Mouse (Mus musculus): ENCODE results near the gene Vamp4. TPM values are rescaled to one million over a fixed set of nuclear protein-coding genes. Genes with fewer than 3 reads are reported as not detected.

Vamp4 gene
- 16.8 and 17.3 TPM in 2 replicates for total RNA-seq (2015; ENCODE audit: low replicate concordance)
- total RNA-seq (2017; ENCODE audit: low replicate concordance), result 0.15 and 9.0 TPM in 2 replicates

DNA sequence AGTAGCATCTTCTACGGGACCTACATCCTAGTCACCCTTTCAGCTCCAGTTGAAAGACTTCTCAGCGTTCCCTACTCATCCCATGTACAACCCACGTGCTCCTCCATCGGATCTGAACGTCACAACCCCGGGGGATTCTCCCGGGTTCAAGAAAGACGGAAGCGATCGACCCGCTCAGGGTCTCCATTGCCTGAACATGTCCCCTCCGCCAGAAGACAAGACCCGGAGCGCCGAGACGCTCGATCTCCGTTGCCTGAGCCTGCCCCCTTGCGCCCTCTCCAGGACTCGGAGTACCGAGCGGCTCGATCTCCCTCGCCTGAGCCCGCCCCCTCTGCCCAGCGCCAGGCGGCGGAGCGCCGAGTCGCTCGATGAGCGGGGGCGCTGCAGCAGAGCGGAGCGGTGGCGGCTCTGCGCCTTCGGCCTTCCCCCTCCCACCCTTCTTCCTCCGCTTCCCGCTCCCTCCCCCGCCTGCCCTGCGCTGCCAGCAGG, at the start of gene Vamp4:
TSS of gene Vamp4 (plus strand) at position 256 of the 489 bp plus-strand sequence.
- peak; percentile 96 for ATAC-seq (replicated peaks; ENCODE audit: low FRiP score, poor library complexity, severe bottlenecking)

DNA sequence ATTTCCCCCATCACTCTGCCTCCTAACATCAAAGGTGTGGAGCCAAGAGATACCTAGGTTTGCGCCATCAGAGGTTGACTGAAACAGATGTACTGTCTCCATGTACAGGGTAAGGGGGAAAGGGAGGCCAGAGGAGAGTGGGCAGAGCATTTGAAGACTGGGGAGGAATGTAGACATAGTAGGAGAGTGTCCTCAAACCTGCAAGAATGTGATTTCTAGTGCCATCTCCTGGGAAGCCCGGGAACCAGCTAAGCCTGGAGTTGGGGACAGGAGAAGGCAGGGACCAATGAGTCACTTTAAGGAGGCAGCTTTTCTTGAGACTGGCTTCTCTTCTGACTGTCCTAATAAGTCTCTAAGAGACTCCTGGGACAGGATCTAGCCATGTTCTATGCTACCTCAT, 40.7 kb upstream of the Vamp4 start:
- no peak for ATAC-seq (replicated peaks; ENCODE audit: low FRiP score, poor library complexity, severe bottlenecking)

DNA sequence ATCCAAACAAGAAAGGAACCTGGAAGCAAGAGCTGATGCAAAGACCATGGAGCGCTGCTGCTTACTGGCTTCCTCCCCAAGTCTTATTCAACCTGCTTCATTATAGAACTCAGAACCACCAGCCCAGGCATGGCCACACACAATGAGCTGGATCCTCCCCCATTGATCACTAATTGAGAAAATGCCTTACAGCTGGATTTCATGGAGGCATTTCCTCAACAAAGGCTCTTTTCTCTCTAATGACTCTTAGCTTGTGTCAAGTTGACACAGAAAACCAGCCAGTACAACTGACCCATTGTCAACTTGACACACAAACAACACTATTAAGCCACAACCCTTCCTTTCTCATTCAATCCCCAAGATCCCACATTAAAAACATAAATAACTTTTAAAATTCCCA, 39.6 kb upstream of the Vamp4 start:
- ATAC-seq (replicated peaks; ENCODE audit: low FRiP score, poor library complexity, severe bottlenecking), result no peak

DNA sequence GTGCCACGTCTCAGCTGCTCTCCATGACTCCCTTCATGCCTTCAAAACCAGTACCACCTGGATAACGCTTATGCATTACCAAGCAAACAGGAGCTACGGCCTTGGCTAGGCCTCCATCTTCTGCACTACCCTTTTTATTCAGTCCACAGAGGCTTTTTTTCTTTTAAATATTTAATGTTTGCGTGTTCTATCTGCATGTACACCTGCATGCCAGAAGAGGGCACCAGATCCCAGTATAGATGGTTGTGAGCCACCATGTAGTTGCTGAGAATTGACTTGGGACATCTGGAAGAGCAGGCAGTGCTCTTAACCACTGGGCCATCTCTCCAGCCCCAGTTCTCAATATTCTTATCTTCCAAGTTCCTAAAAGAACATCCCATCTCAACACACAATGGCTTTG, 38.7 kb upstream of the Vamp4 start:
- ATAC-seq (replicated peaks; ENCODE audit: low FRiP score, poor library complexity, severe bottlenecking), result no peak

DNA sequence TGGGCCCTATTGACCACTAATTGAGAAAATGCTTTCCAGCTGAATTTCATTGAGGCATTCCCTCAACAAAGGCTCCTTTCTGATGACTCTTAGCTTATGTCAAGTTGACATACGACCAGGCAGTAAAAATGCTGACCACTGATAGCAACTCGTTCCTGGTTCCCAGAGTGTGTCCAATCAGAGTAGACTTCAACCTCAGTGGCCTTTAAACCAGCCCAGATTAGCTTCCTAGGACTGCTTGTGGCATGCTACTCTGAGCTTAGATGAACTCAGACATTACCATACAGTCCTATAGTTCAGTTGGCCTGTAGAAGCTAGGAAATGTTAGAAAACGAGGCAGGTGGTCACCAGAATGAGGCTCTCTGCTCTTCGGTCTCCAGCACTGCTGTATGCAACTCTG, 38.0 kb upstream of the Vamp4 start:
- no peak for ATAC-seq (replicated peaks; ENCODE audit: low FRiP score, poor library complexity, severe bottlenecking)

DNA sequence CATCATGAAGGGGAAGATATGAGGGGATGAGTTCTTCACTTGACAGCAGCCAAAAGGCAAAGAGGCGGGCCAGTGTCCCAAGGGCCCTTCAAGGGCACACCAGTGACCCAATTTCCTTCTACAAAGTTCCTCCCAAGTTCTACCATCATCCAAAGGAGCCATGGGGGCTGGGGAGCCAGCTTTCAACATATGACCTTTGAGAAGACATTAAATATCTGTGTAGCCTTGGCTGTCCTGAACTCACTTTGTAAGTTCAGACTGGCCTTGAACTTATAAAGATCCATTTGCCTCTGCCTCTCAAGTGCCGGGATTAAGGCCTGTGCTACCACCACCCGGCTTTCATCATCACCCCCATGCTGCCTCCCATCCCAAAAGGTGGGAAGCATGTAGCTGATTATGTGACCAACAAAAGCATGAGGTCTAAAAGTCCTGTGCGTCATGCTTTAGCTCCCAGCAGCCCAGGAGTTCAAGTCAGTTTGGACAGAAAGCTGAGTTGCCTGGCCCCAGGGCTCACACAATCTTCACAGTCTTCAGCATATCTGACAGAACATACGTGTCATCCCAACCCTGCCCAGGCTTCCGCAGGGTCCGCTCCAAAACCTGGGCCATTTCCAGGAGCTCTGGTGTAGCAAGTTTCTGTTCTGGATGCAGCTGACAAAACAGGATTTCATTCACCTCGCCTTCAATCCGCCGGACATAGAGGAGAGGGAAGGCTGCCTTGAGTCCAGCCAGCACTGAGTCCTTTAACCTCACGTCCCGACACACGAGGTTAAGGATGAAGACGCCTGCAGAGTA, 36.4 kb upstream of the Vamp4 start:
- 0 out of 2 replicates have a peak, but pooled peaks have one; percentile 34 for ATAC-seq (replicated peaks; ENCODE audit: low FRiP score, poor library complexity, severe bottlenecking)

DNA sequence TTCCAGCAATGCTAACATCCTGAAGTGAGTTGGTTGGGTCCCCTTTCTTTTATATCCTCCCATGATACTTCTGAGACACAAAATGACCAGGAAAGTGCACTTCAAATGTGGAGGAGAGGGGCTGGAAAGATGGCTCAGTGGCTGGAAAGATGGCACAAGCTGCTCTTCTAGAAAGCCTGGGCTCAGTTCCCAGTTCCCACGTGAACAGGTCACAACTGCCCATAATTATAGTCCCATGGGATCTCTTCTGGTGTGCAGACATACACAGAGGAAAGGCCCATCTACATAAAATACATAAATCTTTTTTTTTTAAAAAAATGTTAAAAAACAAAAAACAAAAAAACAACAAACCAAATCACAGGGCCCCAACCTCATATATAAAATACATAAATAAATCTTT, 27.1 kb upstream of the Vamp4 start:
- ATAC-seq (replicated peaks; ENCODE audit: low FRiP score, poor library complexity, severe bottlenecking), result no peak

DNA sequence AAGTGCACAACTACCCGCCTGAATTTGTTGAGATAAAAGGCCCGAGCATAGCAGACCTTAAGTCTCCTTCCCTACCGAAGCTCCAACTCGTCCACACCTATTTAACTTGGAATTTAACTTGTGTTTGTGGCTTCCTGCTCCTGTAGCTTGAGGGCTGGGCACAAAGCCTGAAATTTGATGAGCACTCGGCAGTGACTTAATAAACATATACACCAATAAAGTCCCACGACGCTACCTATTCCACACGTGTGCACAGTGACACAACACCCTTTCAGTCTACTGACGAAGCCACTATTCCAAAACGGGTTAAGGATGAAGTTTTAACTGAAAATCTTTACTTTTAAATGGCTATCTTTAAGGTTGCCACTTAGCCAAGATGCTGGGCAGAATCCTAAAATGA, 22.7 kb upstream of the Vamp4 start:
- ATAC-seq (replicated peaks; ENCODE audit: low FRiP score, poor library complexity, severe bottlenecking), result peak; percentile 11; the same call in 1 of the 2 replicates

DNA sequence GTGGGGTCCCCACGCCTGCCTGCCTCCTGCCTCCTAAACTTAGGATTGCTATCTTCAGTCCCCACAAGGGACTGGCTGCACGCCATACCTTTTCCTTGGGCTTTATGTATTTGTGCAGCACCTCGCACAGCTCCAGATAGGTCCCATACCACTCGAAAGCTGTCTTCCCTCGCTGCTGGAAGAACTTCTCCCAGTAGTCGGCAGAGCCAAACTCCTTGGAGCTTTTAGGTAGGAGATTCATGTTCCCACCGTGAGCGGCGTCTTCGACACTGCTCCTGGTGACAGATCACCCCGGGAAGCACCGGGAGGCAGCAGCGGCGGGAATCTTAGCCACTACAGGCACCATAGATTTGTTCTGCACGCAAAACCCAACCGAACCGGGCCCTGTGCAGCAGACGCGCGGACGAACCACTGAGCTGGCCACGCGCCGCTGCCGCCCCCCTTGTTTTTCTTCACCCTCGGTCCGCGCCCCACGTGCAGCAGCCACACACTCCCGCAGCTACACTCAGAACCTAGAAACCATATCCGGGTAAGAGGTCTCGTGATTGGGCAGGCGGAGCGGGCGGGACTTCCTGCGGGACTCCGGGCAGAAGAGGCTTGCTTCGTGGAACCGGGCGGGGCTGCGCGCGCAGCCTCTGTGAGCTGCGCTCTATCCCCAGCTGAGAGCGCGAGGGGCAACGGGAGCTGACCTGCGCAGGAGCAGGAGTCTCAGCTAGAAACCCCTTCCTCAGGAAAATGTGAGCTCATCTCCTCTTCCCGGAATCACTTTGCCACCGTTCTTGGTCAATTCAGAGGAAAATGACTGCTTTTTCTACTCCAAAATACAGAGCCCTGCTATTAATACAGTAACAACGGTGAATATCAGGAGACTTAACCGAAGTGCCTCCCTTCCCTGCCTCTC, 22.0 kb upstream of the Vamp4 start, which contains the start of gene Mettl13:
TSS of gene Mettl13 (minus strand) at position 536 of the 901 bp plus-strand sequence.
- ATAC-seq (replicated peaks; ENCODE audit: low FRiP score, poor library complexity, severe bottlenecking), result peak; percentile 94

DNA sequence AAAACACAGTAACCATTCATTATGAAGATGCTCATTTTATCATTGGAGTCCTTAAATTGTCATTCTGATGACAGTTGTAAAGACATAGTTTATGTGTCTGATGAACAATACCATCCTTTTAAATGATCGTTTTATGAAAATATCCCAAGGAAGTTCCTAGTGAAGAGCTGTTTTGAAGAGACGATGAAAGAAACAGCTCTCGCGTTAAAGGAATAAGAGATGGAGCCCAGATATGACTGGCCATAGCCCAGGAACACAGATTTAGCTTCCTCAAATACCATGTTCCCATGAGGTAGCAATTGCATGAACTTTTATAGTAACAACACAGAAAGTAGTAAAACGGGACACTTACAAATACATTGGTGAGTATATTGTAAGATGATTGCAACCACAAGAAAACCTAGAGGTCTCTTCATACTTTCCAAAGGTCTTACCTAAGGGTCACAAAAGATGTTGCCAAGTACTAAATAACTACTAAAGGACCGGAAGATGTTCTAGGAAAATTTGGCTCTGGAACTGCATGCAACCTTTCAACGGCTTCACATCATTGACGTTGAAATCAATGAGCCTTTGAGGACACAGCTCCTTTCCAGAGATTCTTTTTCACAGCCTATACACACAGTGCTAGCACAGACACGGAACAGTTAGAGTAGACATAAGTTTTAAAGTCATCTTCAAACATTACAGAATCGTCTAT, 21.2 kb upstream of the Vamp4 start:
- no peak for ATAC-seq (replicated peaks; ENCODE audit: low FRiP score, poor library complexity, severe bottlenecking)

DNA sequence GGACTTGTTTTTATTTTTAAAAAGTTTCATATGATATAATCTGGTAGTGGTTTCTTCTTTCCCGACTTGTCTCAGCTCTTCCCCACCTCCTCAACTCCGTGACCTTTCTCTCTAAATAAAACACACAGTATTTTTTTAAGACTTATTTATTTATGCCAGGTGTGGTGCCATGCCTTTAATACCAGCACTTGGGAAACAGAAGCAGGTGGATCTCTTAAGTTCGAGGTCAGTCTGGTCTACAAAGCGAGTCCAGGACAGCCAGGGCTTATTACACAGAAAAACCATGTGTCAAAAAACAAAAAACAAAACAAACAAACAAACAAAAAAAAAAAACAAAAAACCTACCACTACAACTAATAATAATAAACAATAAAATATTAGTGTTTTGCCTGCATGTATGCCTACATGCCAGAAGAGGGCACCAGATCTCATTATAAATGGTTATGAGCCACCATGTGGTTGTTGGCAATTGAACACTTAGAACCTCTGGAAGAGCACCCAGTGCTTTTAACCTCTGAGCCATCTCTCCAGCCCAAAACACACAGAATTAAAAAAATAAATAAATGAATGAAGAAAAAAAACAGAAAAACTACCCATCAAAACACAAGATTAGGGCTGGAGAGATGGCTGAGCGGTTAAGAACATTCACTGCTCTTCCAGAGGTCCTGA, 20.6 kb upstream of the Vamp4 start:
- ATAC-seq (replicated peaks; ENCODE audit: low FRiP score, poor library complexity, severe bottlenecking), result no peak

DNA sequence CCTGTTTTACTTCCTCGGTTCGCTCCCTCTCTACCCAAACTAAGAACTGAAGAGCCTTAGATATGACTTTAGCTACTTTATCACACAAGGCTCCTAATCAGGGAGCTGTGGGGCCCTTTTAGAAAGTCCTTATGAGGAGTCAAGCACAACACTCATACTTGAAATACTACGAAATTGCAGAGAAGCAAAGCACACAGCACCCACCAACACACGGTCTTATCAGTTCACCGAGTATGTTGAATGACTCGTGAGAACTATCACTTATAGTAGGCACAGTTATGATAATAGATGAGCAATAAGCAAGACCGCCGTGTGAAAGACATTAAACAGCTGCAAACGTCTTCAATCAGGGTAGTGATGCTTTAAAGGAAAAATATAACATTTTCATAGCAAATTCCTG, 17.4 kb upstream of the Vamp4 start:
- ATAC-seq (replicated peaks; ENCODE audit: low FRiP score, poor library complexity, severe bottlenecking), result no peak

DNA sequence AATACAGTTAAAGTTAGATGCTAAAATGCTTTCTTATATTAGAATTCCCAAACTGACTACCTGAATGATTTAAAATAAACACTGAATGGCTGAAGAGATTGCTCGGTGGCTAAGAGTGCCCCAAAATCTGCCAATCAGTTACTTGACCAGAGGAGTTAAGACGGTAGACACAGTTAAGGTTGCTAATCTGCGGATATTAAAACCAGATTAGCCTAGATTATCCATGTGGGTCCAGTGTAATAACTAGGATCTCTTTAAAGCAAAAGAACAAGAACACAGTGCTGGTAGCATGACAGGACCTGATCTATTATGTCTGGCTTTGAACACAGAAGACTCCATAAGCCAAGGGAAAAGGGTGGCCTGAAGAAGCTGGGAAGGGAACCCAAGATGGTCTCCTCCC, 16.1 kb upstream of the Vamp4 start:
- ATAC-seq (replicated peaks; ENCODE audit: low FRiP score, poor library complexity, severe bottlenecking), result no peak

DNA sequence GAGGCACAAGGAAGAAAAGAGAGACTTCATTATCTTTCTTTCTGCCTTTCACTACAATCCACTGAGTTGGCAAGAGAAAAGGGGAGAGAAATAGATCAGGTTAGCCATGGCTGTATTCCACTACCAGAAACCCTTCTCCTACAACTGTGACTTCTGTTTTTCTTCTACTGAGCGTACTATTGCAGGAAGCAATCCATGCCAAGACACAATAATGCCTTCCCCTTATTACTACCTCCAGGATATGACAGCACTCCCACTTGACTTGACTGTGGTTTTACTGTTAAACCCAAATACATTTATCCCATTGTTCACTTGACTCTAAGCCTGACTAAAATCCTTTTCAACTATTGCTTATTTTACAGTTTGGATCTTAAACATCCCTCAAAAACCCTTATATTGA, 7.1 kb upstream of the Vamp4 start:
- no peak for ATAC-seq (replicated peaks; ENCODE audit: low FRiP score, poor library complexity, severe bottlenecking)

DNA sequence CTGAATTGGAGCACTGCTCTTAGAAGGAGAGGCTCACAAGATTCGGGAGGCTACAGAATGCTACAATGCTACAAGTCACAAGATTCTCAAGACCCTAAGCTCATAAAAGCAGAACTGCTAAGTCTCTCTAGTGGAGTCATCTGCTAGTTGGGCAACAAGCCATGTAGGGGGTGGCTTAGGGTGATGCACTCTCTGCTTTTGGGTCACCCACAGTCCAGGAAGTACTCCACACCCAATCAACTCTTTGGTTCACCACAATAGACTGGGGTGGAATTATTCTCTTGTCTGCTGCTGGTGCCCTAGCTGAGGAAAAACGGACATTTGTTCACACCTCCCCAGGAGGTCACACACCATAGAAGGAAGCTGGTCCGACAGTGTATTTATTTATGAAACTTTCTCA, 5.3 kb upstream of the Vamp4 start:
- ATAC-seq (replicated peaks; ENCODE audit: low FRiP score, poor library complexity, severe bottlenecking), result no peak

DNA sequence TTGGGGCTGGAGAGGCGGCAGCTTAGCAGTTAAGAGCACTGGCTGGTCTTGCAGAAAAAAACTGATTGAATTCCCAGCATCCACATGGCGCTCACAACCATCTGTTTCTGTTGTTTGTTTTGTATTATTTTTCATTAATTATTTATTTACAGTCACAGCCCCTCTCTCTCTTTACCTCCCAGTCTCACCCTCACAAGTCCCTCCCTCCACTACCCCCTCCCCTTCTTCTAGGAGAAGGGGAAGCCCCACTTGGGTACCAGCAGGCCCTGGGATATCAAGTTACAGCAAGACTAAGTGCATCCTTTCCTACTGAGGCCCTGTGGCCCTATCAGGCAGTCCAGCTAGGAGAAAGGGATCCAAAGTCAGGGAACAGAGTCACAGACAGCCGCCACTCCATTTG, 3.0 kb upstream of the Vamp4 start:
- no peak for ATAC-seq (replicated peaks; ENCODE audit: low FRiP score, poor library complexity, severe bottlenecking)

DNA sequence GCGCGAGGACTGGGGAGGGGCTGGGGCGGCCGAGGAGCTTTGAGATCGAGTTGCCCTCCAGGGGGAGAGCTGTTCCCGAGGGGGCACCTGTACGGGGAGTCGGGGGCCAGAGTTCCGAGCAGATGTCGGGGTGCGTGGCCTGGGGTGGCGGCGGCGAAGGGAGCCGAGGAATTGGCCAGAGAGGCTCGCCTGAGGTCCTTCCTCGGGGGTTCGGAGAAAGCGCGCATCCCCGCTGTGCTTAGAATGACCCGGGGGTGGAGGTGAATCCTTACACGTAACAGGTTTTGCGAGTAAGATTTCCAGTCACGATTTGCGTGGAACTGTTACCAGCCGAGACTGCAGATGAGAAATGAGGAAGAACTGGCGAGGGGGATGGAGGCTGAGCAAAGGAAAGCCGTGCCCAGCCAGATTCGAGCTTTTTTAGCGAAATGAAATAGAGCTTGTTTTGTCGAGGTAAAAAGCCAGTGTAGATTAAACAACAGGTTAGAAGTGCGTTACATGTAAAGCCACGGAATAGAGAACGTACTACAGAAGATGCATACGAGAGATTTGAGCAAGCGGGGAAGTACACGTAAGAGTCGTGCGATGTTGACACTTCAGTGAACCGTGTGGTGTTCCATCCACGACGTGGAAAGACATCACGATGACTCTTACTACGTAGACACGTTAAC, 751 bp downstream of the Vamp4 start:
- no peak for ATAC-seq (replicated peaks; ENCODE audit: low FRiP score, poor library complexity, severe bottlenecking)

DNA sequence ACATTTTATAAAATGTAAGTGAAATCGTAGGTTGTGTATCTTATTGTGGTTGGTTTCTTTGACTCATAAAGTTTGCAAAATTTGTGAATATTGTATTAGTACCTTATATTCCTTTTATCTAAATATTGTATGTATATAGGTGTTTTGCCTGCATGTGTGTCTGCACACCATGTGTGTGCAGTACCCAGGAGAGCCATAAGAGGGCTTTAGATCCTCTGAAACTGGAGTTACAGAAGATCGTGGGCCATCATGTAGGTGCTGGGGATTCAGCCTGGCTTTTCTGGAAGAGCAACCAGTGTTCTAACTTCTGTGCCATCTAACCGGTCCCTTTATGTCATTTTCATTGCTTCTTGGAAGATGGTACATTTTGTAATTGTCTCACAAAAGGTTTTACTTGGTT, 4.8 kb downstream of the Vamp4 start:
- ATAC-seq (replicated peaks; ENCODE audit: low FRiP score, poor library complexity, severe bottlenecking), result no peak

DNA sequence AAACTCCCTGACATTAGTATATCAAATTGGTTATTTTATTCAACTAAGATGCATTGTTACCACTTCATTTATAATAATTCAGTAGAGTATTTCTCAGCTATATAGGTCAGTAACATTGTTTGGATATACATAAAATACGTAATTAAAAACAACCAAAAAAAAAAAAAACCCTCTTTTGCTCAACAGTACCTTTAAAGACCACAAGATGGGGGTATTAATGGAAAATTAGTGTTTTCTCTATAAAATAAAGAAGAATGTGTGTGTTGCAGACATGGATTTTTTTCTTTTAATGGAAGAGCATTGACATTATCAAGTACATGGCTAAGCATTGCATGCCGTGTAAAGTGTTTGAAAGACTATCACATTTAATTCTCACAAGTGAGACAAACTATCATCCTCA, 12.6 kb downstream of the Vamp4 start:
- no peak for ATAC-seq (replicated peaks; ENCODE audit: low FRiP score, poor library complexity, severe bottlenecking)
